Mouse (Mus musculus): ENCODE results near the gene Zdhhc18.
A peak's percentile ranks its signal among the peaks of the same experiment; 100 is the strongest.

DNA sequence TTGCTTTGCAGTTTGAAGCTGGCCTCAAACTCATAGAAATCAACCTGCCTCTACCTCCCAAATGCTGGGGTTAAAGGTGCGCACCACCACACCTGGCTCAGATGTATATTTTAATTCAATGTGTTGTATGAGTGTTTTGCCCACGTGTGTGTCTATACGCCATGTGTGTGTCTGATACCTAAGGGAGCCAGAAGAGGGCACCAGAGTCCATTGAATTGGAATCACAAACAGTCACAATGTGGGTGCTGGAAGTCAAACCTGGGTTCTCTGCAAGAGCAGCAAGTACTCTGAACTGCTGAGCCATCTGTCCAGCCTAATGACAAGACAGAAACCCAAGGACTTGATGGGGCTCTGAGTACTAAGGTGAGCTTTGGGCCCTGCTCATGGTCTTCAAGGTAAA, 4.8 kb downstream of the Zdhhc18 start:
- peak; percentile 48 for TF ChIP-seq CTCF (IDR thresholded peaks at IDR 0.05)
- TF ChIP-seq EP300 (IDR thresholded peaks at IDR 0.05): no peak
